Mouse (Mus musculus): ENCODE results near the gene Rpl6.
"Not testable (repeated sequence)": the region's sequence is repeated elsewhere in the genome, so short reads cannot be mapped to it uniquely, and the experiment has no call there.

Rpl6 gene

GRCm38 (mm10) chr5:121196764-121197163 lies 7.5 kb upstream of the Rpl6 start:
- DNase-seq (ENCODE audit: low spot score in 2 of 2), result no peak

DNA sequence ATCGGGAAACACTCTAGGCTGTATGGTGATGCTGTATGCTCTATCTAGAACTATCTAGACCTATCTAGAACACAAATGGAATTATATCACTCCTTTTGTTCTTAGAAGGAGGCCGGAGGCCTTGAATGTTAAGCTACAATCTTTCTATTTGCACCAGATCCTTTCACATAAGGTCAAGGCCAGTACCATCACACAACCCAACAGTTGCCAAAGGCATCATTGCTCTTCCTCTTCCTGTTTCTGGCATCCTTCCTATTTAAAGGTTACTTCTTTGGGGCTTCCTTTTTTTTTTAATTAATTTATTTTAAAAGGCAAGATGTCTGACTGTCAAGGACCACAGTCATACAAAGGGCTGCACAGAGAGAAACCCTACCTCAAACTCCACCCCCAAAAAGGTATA lies 6.9 kb upstream of the Rpl6 start:
- DNase-seq (ENCODE audit: low spot score in 2 of 2), result no peak

DNA sequence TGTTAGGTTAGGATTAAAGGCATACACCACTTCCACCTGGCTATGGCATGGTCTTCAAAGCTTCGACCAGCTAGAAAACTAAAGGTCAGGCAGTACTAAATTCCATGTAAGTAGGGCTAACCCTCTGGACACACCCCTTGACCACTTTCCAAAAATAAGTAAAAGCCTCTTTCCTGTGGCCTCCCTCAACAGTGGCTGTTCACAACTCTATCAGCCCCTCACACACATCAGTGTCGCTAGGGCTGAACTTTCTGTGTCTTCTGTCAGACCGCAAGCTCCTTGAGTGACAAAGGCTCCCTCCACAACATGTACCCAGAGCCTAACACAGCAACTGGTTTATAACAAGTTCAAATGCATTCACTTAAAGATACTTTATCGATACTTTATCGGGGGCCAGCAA lies 5.9 kb upstream of the Rpl6 start:
- no peak for DNase-seq (ENCODE audit: low spot score in 2 of 2)

- DNase-seq (ENCODE audit: low spot score in 2 of 2), result peak in 1 of 2 experiments; percentile 69
Observed at GRCm38 (mm10) chr5:121201739-121202138, 2.5 kb upstream of the Rpl6 start.

GRCm38 (mm10) chr5:121202467-121202866 lies 1.8 kb upstream of the Rpl6 start:
- DNase-seq (ENCODE audit: low spot score in 2 of 2), result no peak

- DNase-seq (ENCODE audit: low spot score in 2 of 2), result not testable (repeated sequence)
Observed at GRCm38 (mm10) chr5:121205537-121206130, 1.4 kb downstream of the Rpl6 start.

DNA sequence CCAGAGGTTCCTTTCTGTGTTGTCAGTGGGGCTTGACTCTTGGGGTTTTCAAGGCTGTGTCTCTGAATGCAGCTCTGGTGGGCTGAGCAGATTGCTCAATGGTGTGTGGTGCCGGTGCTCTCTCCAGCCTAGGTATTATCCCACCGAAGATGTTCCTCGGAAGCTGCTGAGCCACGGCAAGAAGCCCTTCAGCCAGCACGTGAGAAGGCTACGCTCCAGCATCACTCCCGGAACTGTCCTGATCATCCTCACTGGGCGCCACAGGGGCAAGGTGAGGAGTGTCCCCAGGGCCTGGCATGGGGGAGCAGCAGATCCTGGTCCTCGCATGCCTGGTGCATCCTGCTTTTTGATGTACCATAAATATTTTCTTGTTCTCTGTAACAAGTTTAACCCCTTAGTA lies 2.3 kb downstream of the Rpl6 start:
- no peak for DNase-seq (ENCODE audit: low spot score in 2 of 2)

- no peak for DNase-seq (ENCODE audit: low spot score in 2 of 2)
Observed at GRCm38 (mm10) chr5:121206984-121207383, 2.7 kb downstream of the Rpl6 start.

DNA sequence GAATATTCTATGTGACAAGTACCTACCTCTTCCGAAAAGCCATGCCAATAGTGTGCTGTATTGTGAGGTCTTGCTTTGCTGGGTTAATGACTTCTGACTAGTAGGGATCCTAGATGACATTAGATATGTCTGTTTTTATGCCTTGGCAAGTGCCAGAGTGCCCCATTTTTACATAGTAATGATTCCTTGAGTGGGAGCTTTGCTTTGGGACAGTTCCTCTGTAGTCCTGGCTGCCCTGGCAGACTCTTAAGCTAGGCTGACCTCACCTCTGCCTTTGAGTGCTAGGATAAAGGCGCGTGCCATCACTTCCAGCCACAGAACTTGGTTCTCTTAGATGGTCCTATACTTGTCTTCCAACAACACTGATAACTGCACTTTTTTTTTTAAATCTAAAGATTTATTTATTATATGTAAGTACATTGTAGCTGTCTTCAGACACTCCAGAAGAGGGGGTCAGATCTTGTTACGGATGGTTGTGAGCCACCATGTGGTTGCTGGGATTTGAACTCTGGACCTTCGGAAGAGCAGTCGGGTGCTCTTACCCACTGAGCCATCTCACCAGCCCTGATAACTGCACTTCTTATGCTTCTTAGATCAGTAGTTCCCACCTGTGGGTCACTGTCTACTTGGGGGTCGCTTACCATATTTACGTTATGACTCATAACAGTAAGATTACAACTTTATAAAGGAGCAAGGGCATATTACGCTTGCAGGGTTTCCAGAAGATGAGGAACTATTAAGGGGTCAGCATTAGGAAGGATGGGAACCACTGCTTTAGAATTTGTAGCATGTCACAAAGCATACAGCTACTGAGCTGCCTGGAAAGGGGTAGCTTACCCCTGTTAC lies 5.7 kb downstream of the Rpl6 start:
- no peak for DNase-seq (ENCODE audit: low spot score in 2 of 2)

GRCm38 (mm10) chr5:121210601-121210924 lies 6.3 kb downstream of the Rpl6 start:
- no peak for DNase-seq (ENCODE audit: low spot score in 2 of 2)

GRCm38 (mm10) chr5:121212108-121212507 lies 7.8 kb downstream of the Rpl6 start:
- no peak for DNase-seq (ENCODE audit: low spot score in 2 of 2)

DNA sequence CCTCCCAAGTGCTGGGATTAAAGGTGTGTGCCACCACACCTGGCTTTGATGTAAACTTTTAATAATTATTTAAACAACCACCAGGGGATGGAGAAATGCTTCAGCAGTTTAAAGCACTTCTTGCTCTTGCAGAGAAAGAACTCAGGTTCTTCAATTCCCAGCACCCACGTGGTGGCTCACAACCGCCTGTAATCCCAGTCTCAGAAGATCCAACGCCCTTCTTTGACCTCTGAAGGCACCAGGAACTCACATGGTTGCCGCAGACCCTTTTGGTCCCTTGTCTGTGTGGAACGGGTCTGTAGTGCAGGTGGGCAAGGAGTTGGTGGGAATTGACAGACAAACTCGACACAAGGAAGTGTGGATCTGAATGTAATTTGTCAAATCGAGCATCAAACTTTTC lies 10.4 kb downstream of the Rpl6 start:
- DNase-seq (ENCODE audit: low spot score in 2 of 2), result no peak

DNA sequence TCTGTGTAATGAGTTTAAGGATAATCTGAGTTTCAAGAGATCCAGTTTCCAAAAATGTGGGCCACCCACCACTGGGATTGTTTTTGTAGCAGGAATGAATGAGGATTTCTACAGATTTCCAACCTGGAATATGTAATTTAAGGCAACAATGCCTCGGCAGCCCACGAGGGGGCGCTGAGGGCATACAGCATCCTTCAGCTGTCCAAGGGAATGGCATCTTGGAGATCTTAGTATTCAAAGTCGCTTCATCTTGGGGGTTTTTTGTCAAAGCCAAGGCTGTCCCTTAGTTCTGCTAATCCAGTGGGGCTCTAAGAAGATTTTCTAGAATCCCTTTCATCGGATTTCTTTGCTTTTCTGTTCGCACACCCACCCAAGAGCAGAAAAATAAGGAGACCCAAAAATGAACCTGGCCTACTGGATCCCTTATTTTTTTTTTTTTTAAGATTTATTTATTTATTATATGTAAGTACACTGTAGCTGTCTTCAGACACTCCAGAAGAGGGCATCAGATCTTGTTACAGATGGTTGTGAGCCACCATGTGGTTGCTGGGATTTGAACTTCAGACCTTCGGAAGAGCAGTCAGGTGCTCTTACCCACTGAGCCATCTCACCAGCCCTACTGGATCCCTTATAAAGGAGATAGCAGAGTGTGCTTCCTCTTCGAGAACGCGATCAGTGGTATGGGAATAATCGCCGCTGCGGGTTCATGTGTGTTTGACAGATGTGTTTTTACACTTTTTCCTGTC lies 11.3 kb downstream of the Rpl6 start:
- peak in 1 of 2 experiments; percentile 49 for DNase-seq (ENCODE audit: low spot score in 2 of 2)

GRCm38 (mm10) chr5:121216126-121216446 lies 11.8 kb downstream of the Rpl6 start:
- no peak for DNase-seq (ENCODE audit: low spot score in 2 of 2)

- DNase-seq (ENCODE audit: low spot score in 2 of 2), result not testable (repeated sequence)
Observed at GRCm38 (mm10) chr5:121216584-121217312, 12.5 kb downstream of the Rpl6 start.

- no peak for DNase-seq (ENCODE audit: low spot score in 2 of 2)
Observed at GRCm38 (mm10) chr5:121217313-121217634, 13.0 kb downstream of the Rpl6 start.

DNA sequence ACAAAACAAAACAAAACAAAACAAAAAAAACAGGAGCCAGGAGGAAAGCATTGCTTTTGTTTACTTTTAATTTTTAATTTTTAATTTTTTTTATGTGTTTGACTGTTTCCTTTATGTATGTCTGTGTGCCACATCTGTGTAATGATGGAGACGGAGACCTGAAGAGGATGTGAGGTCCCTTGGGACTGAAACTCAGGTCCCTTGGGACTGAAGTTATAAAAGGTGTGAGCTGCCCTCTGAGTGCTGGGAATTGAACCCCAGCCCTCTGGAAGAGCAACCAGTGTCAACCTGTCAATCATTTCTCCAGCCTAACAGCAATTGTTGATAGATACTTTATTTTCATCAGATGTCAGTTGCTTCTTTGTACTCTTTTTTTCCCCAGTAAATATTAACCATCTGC lies 14.9 kb downstream of the Rpl6 start:
- no peak for DNase-seq (ENCODE audit: low spot score in 2 of 2)

GRCm38 (mm10) chr5:121219980-121220731 lies 15.9 kb downstream of the Rpl6 start, which contains the start of gene Hectd4:
Gene Hectd4 (plus strand): TSS chr5:121220219.
- peak; percentile 96 to 100 for DNase-seq (ENCODE audit: low spot score in 2 of 2)

DNA sequence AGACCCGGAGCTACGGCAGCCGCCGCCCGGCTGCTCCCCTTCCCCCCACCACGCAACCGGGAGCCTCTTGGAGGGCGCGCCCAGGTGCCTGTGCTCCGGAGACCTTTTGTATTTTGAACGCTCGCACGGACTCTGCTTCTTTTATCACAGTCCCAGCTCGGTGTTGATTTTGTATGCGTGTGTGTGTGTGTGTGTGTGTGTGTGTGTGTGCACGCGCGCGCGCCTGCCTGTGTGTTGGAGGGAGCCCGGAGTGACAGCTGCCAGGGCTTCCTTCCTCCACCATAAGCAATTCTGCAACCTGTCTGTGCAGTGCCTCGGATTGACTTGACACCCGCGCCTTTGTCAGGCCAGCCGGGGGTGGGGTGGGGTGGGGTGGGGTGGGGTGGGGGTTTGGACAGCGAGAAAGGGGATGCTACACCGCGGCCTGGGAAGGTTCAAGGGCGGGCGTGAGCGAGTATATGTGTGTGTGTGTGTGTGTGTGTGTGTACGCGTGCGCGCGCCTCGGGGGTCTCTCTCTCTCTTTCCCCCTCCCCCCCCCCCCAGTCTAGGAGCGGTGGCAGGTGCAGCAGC lies 16.5 kb downstream of the Rpl6 start:
- DNase-seq (ENCODE audit: low spot score in 2 of 2), result peak; percentile 58 to 67

DNA sequence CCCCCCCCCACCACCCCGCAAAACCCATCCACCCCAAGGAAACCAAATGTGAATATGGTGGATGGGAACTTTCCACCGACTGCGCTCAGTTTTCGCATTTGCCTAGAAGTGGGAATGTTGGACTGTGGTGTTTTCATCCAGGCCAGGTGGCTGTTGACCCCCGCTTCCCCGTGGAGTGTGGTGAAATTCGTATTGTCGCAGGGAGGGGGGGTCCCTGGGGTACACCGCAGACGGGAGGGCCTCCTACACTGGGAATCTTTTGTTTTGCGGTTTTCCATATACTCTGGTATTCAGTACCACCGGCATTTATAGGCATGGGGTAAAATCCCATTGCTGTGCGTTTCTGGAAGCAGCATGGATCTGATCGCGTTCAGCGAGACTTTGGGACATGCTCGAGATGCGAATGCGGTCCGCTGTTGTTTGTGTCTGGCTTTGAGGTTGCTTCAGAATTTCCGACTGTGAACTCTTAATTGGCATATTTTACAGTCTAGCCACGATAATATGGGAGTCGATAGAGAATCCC lies 17.1 kb downstream of the Rpl6 start:
- peak in 1 of 2 experiments; percentile 6 for DNase-seq (ENCODE audit: low spot score in 2 of 2)

GRCm38 (mm10) chr5:121224020-121224419 lies 19.7 kb downstream of the Rpl6 start:
- not testable (repeated sequence) for DNase-seq (ENCODE audit: low spot score in 2 of 2)
